Mouse (Mus musculus) heart, embryonic 16.5 days (tissue): ENCODE data around the gene Usp20. TPM values are rescaled to one million over a fixed set of nuclear protein-coding genes. Genes with fewer than 3 reads are reported as not detected.
A peak's percentile ranks its signal among the peaks of the same experiment; 100 is the strongest.

Source experiments
- ATAC-seq: fragments of 200-750 bp; cut with Nextera tagmentation; replicated peaks from 2 replicates; pipeline ENCODE4 v1.8.0; 2017; ENCODE audit warnings: moderate number of reproducible peaks; ENCODE audit not compliant: insufficient read depth, low FRiP score; ENCODE audit errors: extremely low read depth
- H3K27ac ChIP-seq: fragments of 300-500 bp; sonication (generic); 2 replicates; pipeline ENCODE4 v1.5.1; 2014; ENCODE audit warnings: mild to moderate bottlenecking, low read length, control low read depth, moderate library complexity
- H3K27me3 ChIP-seq: fragments of 300-500 bp; sonication (generic); 2 replicates; pipeline ENCODE4 v1.6.1; 2014; ENCODE audit warnings: low read length, mixed read lengths; ENCODE audit not compliant: control insufficient read depth, insufficient read depth
- H3K36me3 ChIP-seq: fragments of 300-500 bp; sonication (generic); 2 replicates; pipeline ENCODE4 v1.6.1; 2014; ENCODE audit not compliant: control insufficient read depth, insufficient read depth
- H3K4me1 ChIP-seq: fragments of 300-500 bp; sonication (generic); 2 replicates; pipeline ENCODE4 v1.6.1; 2014; ENCODE audit warnings: low read length, mixed read lengths; ENCODE audit not compliant: control insufficient read depth, insufficient read depth
- H3K4me2 ChIP-seq: fragments of 300-500 bp; sonication (generic); 2 replicates; pipeline ENCODE4 v1.6.1; 2014; ENCODE audit warnings: low read depth, mild to moderate bottlenecking, control low read depth, low read length
- H3K4me3 ChIP-seq: fragments of 300-500 bp; sonication (generic); 2 replicates; pipeline ENCODE4 v1.5.1; 2014; ENCODE audit warnings: mild to moderate bottlenecking, control low read depth, low read length
- H3K9ac ChIP-seq: fragments of 300-500 bp; sonication (generic); 2 replicates; pipeline ENCODE4 v1.6.1; 2014; ENCODE audit warnings: low read length, control low read depth
- H3K9me3 ChIP-seq: fragments of 300-500 bp; sonication (generic); replicated peaks from 2 replicates; pipeline ENCODE4 v1.6.1; 2016; ENCODE audit warnings: low read length; ENCODE audit not compliant: control insufficient read depth
- WGBS: fragments of 180-500 bp; shearing (Covaris S2); extraction: QIAGEN DNeasy Blood & Tissue Kit; methylation state at CpG from one replicate; pipeline ENCODE4 v1.1.7; 2014; 5-methylcytosine and 5-hydroxymethylcytosine counted together
- polyA plus RNA-seq: library from polyadenylated mRNA; unstranded; fragments of >200 nt; fragmentation: Nextera tagmentation; extraction: Ambion mirVana; gene quantifications from 2 replicates; pipeline ENCODE4 v1.2.1, GENCODE M21; 2015

Usp20 gene
- polyA plus RNA-seq, 1 experiment from 2014 or later = 41.7 TPM

- WGBS = 31% methylated on average over 5 of the region's 5 CpGs
- Histone ChIP-seq H3K36me3 (peaks cover 33% of the 10 kb centered on the region), H3K9ac (no peak overlapping the region), H3K4me2 (no peak overlapping the region), H3K4me3 (no peak overlapping the region), H3K9me3 (no peaks in the 10 kb centered on the region), H3K27me3 (no peaks in the 10 kb centered on the region), H3K4me1 (peaks cover 16% of the 10 kb centered on the region), H3K27ac (peak overlapping the region; percentile 64)
- no peak for ATAC-seq
Observed at GRCm38 (mm10) chr2:31024618-31025370, 42.7 kb downstream of the Usp20 start.

DNA sequence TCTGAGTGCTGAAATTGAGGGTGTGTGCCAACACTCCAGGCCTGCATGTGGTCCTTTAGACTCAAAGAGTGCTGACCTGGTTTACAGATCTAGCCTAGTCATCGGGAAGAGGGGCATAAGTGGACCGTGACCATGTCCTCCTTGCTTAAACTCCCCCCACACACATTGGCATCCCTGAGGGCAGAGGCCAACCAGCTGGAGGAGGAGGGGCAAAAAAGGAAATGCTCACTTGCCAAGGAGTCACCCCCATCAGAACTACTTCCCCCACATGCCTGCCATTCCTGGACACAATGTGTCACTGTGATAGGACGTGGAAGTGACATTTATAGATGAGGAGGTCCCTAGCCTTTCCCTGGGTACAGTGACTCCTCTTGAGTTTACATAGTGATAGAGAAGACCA is 43.4 kb downstream of the Usp20 start:
- H3K4me2 ChIP-seq = no peak overlapping the region
- H3K4me3 ChIP-seq = no peak overlapping the region
- peaks cover 29% of the 10 kb centered on the region for H3K36me3 ChIP-seq
- 54% methylated on average over 3 of the region's 3 CpGs for WGBS
- ATAC-seq = 0 out of 2 replicates have a peak, but pooled peaks have one; percentile 23
- peaks cover 16% of the 10 kb centered on the region for H3K4me1 ChIP-seq
- H3K27ac ChIP-seq = peak overlapping the region; percentile 64
- no peaks in the 10 kb centered on the region for H3K9me3 ChIP-seq
- H3K27me3 ChIP-seq = no peaks in the 10 kb centered on the region
- H3K9ac ChIP-seq = no peak overlapping the region

DNA sequence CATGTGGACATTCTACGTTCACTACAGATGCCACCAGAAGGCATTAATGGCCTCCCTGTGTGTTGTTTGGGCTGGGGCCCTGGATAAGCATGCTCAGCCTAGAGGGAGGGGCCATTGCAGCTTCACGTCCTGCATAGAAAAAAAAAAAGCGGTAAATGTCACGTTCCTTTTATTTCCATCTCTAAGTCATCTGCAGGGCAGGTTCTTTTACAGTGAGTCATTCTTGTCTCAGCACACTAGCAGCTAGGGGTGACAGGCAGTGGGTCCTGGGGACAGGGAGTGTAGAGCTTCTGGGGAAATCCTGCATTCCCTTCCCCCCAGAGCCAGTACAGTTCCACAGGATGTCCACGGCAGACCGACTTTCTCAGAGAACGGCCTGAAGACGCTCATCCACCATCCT is 44.6 kb downstream of the Usp20 start:
- peaks cover 27% of the 10 kb centered on the region for H3K36me3 ChIP-seq

GRCm38 (mm10) chr2:31031972-31032371 is 49.9 kb downstream of the Usp20 start:
- H3K9me3 ChIP-seq = no peaks in the 10 kb centered on the region
- peaks cover 54% of the 10 kb centered on the region for H3K36me3 ChIP-seq
- no peak overlapping the region for H3K4me3 ChIP-seq
- no peak overlapping the region for H3K4me2 ChIP-seq
- no peaks in the 10 kb centered on the region for H3K27me3 ChIP-seq
- H3K27ac ChIP-seq = no peak overlapping the region
- WGBS = 90% methylated on average over 7 of the region's 7 CpGs
- H3K9ac ChIP-seq = no peak overlapping the region
- peaks cover 1% of the 10 kb centered on the region; the same call in 1 of the 2 replicates for H3K4me1 ChIP-seq
- no peak for ATAC-seq

More for the DNA sequence above, 44.6 kb downstream of the Usp20 start:
- Histone ChIP-seq H3K9me3 (no peaks in the 10 kb centered on the region), H3K27me3 (no peaks in the 10 kb centered on the region), H3K27ac (peak overlapping the region; percentile 47), H3K4me1 (peaks cover 16% of the 10 kb centered on the region), H3K9ac (no peak overlapping the region), H3K4me3 (no peak overlapping the region), H3K4me2 (no peak overlapping the region)
- no peak for ATAC-seq
- 45% methylated on average over 8 of the region's 8 CpGs for WGBS

DNA sequence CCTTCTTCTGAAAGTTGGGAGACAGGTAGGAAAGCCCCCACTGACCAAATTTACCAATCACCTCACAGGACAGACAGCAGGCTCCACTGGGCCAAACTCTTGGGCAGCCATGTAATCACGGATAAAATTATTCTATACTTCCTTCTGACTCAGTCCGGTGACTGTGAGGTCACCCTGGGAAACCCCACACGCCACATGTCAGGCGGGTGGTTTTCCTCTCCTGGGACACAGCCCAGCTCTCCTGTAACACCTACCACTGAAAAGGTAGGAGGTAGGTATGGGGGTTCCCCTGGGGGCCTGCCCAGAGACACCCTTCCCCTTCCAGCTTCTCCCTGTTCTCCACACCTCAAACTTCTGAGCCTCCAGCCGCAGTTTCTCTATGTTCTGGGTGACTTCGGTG is 54.7 kb downstream of the Usp20 start:
- no peak overlapping the region for H3K4me3 ChIP-seq
- no peak overlapping the region for H3K9ac ChIP-seq
- no peaks in the 10 kb centered on the region for H3K27me3 ChIP-seq
- no peaks in the 10 kb centered on the region for H3K4me1 ChIP-seq
- H3K4me2 ChIP-seq = no peak overlapping the region
- peaks cover 58% of the 10 kb centered on the region for H3K36me3 ChIP-seq
- WGBS = 88% methylated on average over 6 of the region's 6 CpGs
- peaks cover 8% of the 10 kb centered on the region for H3K9me3 ChIP-seq
- no peak for ATAC-seq
- H3K27ac ChIP-seq = no peak overlapping the region

- Histone ChIP-seq H3K27me3 (no peaks in the 10 kb centered on the region), H3K9ac (no peak overlapping the region), H3K27ac (no peak overlapping the region), H3K4me3 (no peak overlapping the region), H3K4me1 (no peaks in the 10 kb centered on the region), H3K9me3 (peaks cover 8% of the 10 kb centered on the region), H3K36me3 (peaks cover 41% of the 10 kb centered on the region), H3K4me2 (no peak overlapping the region)
- 100% methylated on average over 3 of the region's 3 CpGs for WGBS
- no peak for ATAC-seq
Observed at GRCm38 (mm10) chr2:31040043-31040442, 58.0 kb downstream of the Usp20 start.

DNA sequence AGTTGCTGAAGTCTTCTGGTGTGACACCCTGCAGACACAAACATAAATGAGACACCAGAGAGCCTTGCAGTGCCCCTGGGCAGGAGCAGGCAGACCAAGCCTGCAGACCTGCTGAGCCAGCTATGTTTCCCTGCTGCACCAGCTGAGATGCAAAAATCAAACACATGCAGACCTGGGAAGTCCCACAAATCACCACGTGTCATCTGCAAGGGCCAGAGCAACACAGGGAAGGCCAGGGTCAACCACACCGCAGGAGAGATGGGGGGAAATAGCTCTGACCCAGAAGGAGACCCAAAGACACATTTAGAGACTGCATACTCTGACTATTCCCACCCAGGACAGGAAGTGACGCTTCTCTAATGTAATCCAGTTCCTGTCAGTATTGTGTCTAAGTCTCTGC is 58.4 kb downstream of the Usp20 start:
- H3K27me3 ChIP-seq = no peaks in the 10 kb centered on the region
- peaks cover 8% of the 10 kb centered on the region for H3K9me3 ChIP-seq
- no peak for ATAC-seq
- H3K27ac ChIP-seq = no peak overlapping the region
- no peaks in the 10 kb centered on the region for H3K4me1 ChIP-seq
- no peak overlapping the region for H3K9ac ChIP-seq
- no peak overlapping the region for H3K4me2 ChIP-seq
- H3K4me3 ChIP-seq = no peak overlapping the region
- peaks cover 39% of the 10 kb centered on the region for H3K36me3 ChIP-seq
- WGBS = 91% methylated on average over 3 of the region's 3 CpGs

GRCm38 (mm10) chr2:31041386-31041785 is 59.3 kb downstream of the Usp20 start:
- no peak overlapping the region for H3K27ac ChIP-seq
- WGBS = 82% methylated on average over 6 of the region's 6 CpGs
- no peak overlapping the region for H3K9ac ChIP-seq
- H3K4me1 ChIP-seq = no peaks in the 10 kb centered on the region
- no peak for ATAC-seq
- peaks cover 30% of the 10 kb centered on the region for H3K36me3 ChIP-seq
- H3K4me2 ChIP-seq = no peak overlapping the region
- H3K9me3 ChIP-seq = peaks cover 8% of the 10 kb centered on the region
- H3K27me3 ChIP-seq = no peaks in the 10 kb centered on the region
- H3K4me3 ChIP-seq = no peak overlapping the region

DNA sequence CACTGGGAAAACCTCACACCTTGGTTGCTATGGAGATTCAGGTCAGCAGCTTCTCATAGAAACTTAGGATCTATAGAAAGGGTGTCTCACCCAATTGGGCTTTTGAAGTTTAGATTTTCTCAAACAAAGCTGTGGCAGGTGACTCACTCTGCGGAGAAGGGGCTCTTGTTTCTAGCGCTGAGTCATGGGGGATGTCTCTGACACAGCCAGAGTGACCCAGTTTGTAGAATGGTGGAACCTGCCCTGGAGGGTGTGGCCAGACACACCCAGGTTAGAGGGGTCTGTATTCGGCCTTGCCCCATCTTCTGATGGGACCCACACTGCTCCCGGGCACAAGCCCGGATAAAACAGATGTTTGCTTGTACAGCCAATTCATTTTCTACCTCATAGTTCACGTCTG is 60.8 kb downstream of the Usp20 start:
- WGBS = 91% methylated on average over 6 of the region's 6 CpGs
- Histone ChIP-seq H3K9ac (no peak overlapping the region), H3K36me3 (peaks cover 24% of the 10 kb centered on the region), H3K9me3 (peaks cover 8% of the 10 kb centered on the region), H3K4me1 (no peaks in the 10 kb centered on the region), H3K4me2 (no peak overlapping the region), H3K4me3 (no peak overlapping the region), H3K27me3 (no peaks in the 10 kb centered on the region), H3K27ac (no peak overlapping the region)
- no peak for ATAC-seq
